Mouse (Mus musculus) yolk sac, embryonic 10.5 days (tissue): Measurements from ENCODE around the gene Gm1993.
"Not testable (repeated sequence)": the region's sequence is repeated elsewhere in the genome, so short reads cannot be mapped to it uniquely, and the experiment has no call there.

Source experiments
- DNase-seq: peaks from one replicate; pipeline ENCODE4 v3.0.0-alpha.2; 2017; ENCODE audit warnings: low spot score

Gm1993 gene

DNA sequence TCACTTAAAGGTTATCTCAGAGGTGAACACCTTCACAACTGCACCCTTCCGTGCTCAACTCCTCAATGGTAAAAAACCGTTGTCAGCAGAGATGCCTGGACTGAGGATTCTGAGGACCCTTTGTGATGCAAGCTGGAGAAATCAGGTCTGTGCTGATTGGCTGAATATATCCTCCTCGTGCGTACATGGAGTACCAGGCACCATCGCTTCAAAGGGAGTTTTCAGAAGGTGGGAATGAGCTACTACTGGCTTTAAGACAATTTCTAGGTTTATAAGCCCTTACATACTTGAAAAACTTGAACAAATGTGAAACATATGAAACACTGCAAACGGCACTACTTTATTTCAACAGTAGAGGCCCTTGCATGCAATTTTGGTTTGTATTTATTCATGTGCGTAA is at the start of gene Gm1993:
Gene Gm1993 (minus strand): TSS at position 101 of the 400 bp plus-strand sequence.
- DNase-seq: not testable (repeated sequence)
